Mouse (Mus musculus): Measurements from ENCODE around the gene Hcrt.
A peak's percentile ranks its signal among the peaks of the same experiment; 100 is the strongest.

Gene Hcrt

GRCm38 (mm10) chr11:100735954-100736745 is 26.6 kb downstream of the Hcrt start:
- DNase-seq (ENCODE audit: low spot score in 2 of 2), result peak in 1 of 2 experiments; percentile 33

DNA sequence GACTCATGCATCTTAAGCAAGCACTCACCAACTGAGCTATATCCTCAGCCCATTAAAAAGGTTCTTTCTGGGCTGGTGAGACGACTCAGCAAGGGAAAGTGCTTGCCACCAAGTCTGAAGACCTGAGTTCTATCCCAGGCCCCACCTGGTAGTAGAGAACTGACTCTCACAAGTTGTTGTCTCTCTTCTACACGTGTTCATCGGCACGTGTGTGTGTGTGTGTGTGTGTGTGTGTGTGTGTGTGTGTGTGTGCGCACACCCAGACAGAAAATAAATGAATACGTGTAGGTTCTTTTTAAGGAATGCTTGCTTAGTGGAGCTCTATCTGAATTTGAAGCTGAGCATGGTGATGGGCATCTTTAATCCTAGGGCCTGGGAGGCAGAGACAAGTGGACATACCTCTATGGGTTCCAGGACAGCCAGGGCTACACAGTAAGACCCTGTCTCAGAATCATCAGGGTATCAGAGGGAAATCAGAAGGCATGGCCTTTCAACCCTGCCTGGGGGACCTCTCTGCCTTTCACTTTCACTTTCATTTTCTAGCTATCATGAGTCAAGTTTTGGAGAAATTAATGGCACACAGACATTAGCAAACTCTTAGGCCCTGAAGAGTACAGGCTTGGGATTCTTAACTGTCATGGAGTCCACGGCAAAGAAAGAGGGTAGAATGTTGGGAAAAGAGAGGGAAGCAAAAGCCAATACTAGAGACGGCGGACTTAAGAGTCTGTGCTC is 27.4 kb downstream of the Hcrt start:
- DNase-seq (ENCODE audit: low spot score in 2 of 2), result no peak

DNA sequence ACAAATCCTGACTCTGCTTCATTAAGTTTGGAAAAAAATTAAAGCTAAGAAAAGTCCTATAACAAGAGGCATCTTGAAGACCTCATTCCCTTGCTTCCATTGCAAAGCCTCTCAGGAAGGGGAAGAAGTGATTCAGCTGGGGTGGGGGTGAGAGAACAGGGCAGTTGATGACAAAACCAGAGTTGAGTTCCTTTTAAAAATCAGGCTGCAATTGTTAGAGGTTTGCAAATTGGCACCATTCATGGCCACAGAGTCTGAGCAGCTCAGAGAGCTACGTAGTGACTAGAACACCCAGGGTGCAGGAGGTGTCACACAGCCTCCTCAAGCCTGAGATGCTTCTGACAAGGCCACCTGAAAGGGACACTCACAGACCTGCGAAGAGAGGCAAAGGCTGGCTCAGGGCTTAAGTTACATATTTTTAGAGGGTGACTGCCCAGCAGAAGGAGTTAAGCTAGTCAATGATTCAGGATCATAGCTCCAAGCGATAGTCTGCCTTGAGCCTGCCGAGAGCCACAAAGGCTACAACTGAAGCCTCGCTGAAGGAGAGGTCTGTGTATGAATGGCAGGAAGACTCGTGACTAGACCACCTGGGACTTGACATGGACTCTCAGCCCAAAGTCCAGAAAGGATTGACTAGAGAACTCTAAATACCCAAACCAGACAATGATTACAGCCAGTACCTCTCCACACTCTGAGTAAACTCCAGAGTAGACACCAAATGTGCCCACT is 32.1 kb downstream of the Hcrt start:
- DNase-seq (ENCODE audit: low spot score in 2 of 2), result no peak

GRCm38 (mm10) chr11:100729976-100730375 is 32.8 kb downstream of the Hcrt start:
- no peak for DNase-seq (ENCODE audit: low spot score in 2 of 2)

DNA sequence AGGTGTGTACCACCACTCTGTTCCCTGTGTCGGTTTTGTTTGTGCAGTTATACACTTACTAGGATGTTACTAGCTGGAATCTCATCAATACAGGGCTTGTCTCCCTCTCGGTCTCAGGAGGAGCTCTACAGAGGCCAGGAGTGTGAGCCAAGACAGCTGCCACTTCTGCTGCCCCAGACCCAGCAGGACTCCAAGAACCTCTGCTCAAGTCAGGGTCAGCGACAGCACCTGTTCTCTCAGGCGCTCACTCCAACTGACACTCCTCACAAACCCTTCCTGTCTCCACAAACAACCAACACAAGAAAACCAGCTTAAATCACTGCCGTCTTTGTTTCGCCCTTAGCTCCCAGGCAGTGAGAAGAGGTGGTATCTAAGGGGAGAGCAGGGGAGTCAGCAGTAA is 34.1 kb downstream of the Hcrt start:
- DNase-seq (ENCODE audit: low spot score in 2 of 2), result peak in 1 of 2 experiments; percentile 33

DNA sequence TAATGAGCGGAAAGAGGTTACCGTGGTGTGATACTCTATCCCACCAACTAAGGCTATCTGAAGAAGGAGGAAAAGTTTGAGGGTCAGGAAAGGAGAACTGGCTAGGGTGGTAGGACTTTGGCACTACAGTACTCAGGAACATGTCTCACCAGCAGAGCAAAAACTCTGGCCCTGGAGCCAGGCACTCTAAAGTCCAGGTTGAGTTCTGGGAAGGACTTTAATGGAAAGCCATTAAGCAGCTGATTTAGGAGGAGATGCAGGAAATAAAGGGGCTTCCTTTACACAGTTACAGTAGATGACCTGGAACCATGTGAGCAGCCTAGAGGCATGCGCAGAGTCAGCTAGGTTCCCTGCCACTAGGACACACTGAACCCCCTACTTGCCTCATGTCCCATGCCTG is 35.5 kb downstream of the Hcrt start:
- no peak for DNase-seq (ENCODE audit: low spot score in 2 of 2)

GRCm38 (mm10) chr11:100724919-100725512 is 37.7 kb downstream of the Hcrt start:
- DNase-seq (ENCODE audit: low spot score in 2 of 2), result peak in 1 of 2 experiments; percentile 30

DNA sequence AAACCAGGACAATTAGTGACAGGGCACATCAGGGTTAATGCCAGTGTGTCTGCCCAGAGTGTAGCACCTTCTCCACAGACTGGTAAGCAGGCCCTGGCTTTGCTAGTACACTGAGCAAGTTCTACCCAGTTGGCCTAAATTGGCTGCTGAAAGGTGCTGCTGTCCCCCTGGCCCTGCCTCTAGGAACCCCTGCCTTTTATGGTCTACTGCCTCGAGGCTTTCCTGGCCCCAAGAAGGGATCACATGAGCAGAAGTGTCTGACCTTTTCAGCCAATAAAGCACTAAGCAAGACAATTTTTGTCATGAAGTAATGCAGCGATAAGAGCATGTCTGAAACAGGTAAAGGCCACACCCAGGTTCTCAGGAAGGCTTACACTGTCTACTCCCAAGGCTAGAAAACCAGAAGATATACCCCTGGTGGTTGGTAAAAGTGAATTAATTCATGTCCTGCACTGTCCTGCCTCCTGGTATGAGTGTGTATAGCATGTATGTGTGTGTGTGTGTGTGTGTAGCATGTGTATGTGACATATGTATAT is 40.2 kb downstream of the Hcrt start:
- no peak for DNase-seq (ENCODE audit: low spot score in 2 of 2)

DNA sequence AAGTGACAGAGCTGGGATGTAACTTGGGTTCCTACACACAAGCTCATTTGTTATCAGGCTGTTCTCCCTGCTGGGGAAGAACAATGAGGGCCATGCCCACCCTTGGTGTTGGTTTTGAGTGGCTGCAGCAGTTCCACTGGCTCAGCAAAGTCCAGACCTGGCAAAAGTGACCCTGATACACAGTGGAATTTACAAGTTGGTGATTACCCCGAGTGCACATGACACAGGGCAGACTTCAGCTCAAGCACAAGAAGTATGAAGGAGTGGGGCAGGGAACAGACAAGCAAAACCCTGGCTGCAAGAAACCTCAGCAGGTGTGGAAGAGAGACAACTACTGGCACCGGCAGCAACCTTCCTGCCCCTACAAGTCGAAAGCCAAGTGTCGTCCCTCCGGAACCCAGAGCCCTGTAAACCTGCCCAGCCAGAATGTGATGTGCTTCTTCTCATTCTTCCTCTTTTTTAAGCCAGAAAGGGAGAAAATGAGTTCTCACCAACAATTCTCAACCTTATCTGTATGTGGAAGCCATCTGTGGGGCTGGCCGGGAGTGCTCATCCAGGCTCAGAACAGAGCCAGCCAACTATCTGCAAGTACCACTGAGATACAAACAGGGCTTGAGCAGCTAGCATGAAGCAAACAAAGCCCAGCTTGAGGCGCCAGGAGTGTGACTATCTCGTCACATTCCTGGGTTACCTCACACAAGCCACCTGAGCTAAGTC is 40.8 kb downstream of the Hcrt start:
- DNase-seq (ENCODE audit: low spot score in 2 of 2), result no peak

DNA sequence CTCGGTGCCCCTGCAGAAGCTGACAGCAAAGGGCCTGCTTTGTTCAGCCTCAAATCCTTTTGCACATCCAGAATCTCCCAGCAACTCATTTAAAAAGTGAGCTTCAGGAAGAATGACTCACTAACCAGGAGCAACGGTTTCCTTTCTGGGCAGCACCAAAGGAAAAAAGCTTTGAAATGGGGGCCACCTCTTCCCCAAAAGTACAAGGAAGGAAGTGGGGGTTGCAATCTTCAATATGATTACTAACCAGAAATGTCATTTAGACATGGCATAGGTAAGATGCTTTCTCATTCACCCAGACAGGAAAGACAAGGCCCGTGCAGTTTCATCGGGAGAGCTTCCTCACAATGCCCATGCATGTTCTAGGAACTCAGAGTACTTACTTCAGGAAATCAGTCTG is 41.5 kb downstream of the Hcrt start:
- DNase-seq (ENCODE audit: low spot score in 2 of 2), result no peak

DNA sequence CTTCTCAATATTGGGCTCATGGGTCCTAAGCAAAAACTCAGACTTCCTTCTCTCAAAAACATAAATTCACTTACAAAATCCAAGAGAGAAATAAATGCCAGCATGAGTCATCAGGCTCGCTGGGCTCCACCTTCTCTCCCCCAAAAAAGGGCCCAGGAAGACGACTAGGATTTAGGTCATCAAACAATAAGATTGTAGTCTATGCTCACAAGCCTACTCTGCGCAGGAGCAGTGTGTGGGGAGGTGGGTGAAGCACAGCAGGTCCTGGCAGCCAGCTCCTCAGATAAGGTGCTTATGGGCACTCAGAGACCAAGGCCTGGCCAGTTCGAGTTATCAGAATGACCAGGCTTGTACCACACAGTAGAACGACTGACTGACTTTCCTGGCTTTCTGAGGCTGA is 42.4 kb downstream of the Hcrt start:
- no peak for DNase-seq (ENCODE audit: low spot score in 2 of 2)

- peak in 1 of 2 experiments; percentile 34 for DNase-seq (ENCODE audit: low spot score in 2 of 2)
Measured at GRCm38 (mm10) chr11:100719893-100720292, 42.8 kb downstream of the Hcrt start.

DNA sequence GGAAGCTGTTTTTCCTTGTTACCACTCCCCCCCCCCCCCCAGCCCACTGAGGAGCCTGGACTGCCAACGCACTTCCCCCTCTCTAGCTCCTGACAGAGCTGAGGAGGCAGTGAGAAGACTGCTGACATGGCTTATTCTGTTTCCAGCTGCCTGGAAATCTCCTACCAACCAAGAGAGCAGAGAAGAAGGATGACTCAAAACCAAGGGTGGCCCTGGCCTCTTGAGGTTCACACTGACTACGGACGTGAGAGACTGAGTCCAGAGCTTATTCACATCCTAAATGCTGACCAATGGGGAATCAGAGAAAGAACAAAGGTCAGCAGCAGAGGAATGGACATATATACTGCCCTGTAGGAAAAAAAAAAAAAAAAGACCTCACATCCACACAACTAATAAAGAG is 43.4 kb downstream of the Hcrt start:
- peak in 1 of 2 experiments; percentile 47 for DNase-seq (ENCODE audit: low spot score in 2 of 2)

DNA sequence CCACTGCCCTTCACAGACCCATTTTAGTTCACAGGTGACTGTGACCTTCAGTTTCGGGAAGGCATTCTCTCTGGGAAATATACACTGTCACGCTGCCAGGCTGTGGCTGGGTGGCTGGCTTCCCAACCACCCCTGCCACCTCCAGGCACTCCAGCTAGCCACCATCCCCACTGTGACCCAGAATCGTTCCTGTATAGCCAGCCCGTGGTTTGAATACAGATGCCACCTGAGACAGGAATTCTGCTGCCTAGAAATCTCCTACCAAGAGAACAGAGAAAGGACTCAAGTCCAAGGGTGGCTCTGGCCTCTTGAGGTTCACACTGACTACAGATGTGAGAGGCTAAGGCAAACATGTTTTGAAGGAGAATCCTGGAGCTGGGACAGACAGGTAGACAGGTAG is 43.9 kb downstream of the Hcrt start:
- DNase-seq (ENCODE audit: low spot score in 2 of 2), result peak in 1 of 2 experiments; percentile 63

DNA sequence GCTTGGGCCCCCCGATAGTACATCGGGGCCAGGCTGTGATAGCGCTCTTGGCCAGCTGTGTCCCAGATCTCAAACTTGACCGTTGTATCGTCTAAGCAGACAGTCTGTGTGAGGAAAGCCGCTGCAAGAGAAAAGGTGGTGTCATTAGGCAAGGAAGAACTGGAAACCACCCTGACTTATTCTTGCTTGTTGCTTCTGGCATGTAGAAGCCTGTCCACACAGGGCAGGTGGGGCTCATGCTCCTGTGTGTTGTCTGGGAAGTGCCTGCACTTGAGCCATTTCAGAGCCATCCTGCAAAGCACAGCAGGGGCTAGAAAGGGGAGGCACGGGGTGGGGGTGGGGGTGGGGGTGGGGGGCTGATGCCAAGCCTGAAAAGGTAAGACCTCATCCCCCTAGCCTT is 44.3 kb downstream of the Hcrt start:
- DNase-seq (ENCODE audit: low spot score in 2 of 2), result no peak

DNA sequence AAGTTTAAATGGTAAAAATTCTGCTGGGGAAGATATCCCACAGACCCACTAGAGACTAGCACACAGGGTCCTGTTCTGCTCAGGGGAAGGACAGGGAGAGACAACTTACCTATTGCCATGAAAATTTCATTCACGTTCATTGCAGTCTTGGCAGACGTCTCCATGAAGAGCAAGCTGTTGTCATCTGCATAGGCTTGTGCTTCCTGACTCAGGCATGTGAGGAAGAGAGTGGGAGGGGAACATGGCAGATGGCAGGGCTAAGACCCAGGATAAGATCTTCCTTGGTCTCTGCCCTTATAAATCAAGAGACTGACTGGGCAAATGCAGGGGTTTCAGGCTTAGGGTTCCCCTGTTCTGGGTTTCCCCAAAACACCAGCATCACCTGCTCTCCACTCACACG is 46.1 kb downstream of the Hcrt start:
- DNase-seq (ENCODE audit: low spot score in 2 of 2), result peak in 1 of 2 experiments; percentile 38

DNA sequence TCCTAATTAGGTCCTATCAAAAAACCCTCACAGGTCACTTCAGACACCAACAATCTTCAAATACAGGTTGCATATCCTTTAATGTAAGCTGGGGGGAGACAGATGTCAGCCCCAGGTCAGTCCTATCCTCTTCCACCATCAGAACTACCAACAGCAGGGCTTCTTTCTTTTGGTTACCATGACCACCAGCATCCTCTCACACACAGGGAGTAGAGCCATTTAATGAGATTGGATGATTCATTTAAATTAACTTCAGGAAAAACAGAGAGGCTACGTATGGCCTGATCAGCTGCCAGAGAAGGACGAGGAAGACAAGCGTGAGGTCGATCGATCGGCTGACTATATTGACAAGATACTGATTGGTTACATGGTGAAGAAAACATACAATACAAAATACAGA is 47.8 kb downstream of the Hcrt start:
- DNase-seq (ENCODE audit: low spot score in 2 of 2), result peak in 1 of 2 experiments; percentile 69

DNA sequence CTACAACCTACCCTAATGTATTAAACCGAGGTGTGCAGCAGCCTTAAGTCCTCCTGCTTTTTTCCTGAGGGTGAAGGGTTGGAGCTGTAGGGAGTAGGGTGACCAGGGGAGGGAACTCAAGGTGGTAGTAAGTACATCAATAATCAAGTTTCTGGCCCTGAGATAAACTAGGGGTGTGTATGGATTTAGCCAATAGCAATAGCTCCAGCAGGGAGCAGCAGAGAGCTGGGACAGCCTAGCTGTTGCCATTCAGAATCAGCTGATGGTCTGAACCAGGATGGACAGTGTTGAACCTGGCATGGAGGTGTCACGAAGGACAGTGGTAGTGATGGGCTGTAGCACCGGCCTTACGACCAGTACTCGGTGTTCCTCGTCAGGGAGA is 48.2 kb downstream of the Hcrt start:
- DNase-seq (ENCODE audit: low spot score in 2 of 2), result peak; percentile 87 to 90

DNA sequence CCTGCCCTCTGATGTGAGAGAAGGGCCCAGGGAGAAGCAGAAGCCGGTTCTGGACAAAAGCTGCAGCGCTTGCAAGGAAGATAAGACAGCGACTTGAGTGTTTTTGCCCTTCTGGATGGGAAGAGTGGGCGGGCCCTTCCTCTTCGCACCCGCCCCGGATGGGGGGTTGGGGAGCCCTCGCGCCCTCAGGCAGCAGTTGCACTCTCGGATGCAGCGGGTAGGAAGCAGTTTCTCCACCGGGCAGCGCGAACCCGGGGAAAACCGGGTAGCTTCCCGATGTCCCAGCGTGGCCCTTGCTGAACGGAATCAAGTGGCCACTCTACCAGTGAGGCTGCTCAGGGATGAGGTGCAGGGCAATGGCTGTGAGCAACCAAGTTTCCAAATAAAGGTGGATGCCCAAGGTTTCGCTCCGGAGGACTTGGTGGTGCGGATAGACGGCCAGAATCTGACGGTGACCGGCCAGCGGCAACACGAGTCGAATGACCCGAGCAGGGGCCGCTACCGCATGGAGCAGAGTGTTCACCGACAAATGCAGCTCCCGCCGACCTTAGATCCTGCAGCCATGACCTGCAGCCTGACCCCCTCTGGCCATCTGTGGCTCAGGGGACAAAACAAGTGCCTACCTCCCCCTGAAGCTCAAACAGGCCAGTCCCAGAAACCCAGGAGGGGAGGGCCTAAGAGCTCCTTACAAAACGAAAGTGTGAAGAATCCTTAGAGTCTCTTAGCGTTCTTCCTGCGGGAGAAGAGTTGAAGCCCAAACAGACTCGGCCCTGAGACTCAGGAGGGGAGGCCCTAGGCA is 48.8 kb downstream of the Hcrt start, which contains the start of gene Hspb9:
Gene Hspb9 (plus strand): TSS at position 116 of the 799 bp plus-strand sequence.
- DNase-seq (ENCODE audit: low spot score in 2 of 2), result peak; percentile 75 to 77

DNA sequence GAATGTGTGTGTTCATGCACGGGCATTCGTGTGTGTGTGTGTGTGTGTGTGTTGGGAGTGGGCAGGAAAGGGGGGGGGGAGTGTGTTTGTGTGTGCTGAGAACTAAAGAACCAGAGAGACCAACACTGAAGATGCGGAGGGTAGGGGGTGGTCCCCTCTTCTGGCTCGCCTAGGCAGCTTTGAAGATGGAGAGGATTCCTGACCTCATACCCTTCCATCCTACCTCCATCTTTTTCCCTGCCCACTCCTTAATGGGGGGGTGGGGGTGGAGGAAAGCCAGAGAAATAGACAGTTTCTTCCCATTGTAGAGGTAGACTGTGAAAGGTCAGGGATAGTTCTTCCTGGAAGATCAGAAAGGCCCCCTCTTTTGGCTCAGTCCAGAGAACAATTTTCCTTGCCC is 49.6 kb downstream of the Hcrt start:
- peak in 1 of 2 experiments; percentile 32 for DNase-seq (ENCODE audit: low spot score in 2 of 2)
